Mouse (Mus musculus) thymus, adult 2 months (tissue): ENCODE results near the gene Acer2.

ENCODE experiments used
- CTCF ChIP-seq: fragments of 200-500 bp; IDR thresholded peaks from 2 replicates; pipeline ENCODE4 v1.5.1; 2012; ENCODE audit warnings: mild to moderate bottlenecking, control low read depth, low read length, moderate library complexity, borderline replicate concordance; ENCODE audit not compliant: control insufficient read depth, poor library complexity, insufficient read depth; ENCODE audit errors: extremely low read depth
- POLR2A ChIP-seq: fragments of 200-500 bp; IDR thresholded peaks from 2 replicates; pipeline ENCODE4 v1.6.1; 2012; ENCODE audit warnings: mild to moderate bottlenecking, low read length, control low read depth, moderate library complexity; ENCODE audit not compliant: control insufficient read depth, poor library complexity, insufficient read depth; ENCODE audit errors: extremely low read depth

GRCm38 (mm10) chr4:86905869-86906268 is 31.7 kb downstream of the Acer2 start:
- TF ChIP-seq POLR2A (no peak), CTCF (no peak)
